ENCODE assay signal across 8 mouse cellular contexts in the genomic region with DNA sequence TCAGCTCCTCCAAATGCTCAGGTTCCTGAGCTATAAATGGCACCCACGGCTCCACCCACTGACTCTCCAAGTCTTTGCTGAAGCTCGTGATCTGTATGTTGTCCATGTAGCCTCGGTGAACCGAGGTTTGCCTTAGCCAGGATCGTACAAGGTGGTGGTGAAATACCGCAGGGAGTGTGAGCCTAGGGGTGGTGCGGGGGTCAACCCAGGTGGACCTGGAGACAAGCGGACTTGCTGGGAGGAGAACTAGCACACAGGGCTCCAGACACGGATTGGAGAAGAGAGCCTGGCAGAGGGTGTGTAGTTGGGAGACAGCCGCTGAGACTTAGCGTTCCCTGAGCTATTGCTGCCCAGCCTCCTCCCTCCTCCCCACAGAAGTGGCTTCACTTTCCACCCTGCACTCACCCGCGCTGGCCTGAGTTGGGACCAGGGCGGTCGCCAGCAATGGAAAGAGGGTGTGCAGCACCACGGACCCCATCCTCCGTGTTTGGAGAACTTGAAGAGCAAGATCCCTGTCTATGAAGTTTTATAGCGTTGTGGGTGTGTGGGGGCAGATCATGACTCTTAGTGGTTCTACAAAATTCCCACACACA. TPM values are rescaled to one million over a fixed set of nuclear protein-coding genes. Genes with fewer than 3 reads are reported as not detected.
DNase-seq lines count a peak whose midpoint lies in the region; ATAC-seq lines count a peak whose summit lies in the region.
"Had no signal": no experiment of that assay in that cellular context is flagged by ENCODE, and none has a peak within 500 bp of the region (broad histone marks: within the 10 kb centered on the region; RNA-seq: fewer than 3 reads in every experiment).

A gene (minus strand): TSS at position 17 of the 593 bp plus-strand sequence.

- no peaks in the 10 kb centered on the region for H3K9me3 ChIP-seq in liver, embryonic 11.5 days (ENCODE audit: control insufficient read depth, low read length)
- no peaks in the 10 kb centered on the region for H3K9me3 ChIP-seq in embryonic facial prominence, embryonic 15.5 days (replicated peaks)
- H3K9me3 ChIP-seq in midbrain, embryonic 13.5 days = no peaks in the 10 kb centered on the region

- H3K4me2 ChIP-seq in liver, embryonic 11.5 days = peak within 1 kb of the TSS; percentile 49
- H3K4me2 ChIP-seq in embryonic facial prominence, embryonic 15.5 days (replicated peaks) = peak within 1 kb of the TSS; percentile 37
- 0 out of 2 replicates have a peak within 1 kb of the TSS, but pooled peaks have one; percentile 11 for H3K4me2 ChIP-seq in midbrain, embryonic 13.5 days (replicated peaks)

- H3K27me3 ChIP-seq in liver, embryonic 11.5 days (replicated peaks; ENCODE audit: control insufficient read depth, insufficient read depth, low read length) = peaks cover 10% of the 10 kb centered on the region; the same call in 1 of the 2 replicates
- H3K27me3 ChIP-seq in embryonic facial prominence, embryonic 15.5 days = no peaks in the 10 kb centered on the region
- H3K27me3 ChIP-seq in midbrain, embryonic 13.5 days = peaks cover 16% of the 10 kb centered on the region; the same call in 1 of the 2 replicates

- WGBS in liver, embryonic 11.5 days = 8% methylated on average over 18 of the region's 18 CpGs
- 10% methylated on average over 18 of the region's 18 CpGs for WGBS in embryonic facial prominence, embryonic 15.5 days
- 17% methylated on average over 18 of the region's 18 CpGs for WGBS in midbrain, embryonic 13.5 days

- H3K4me3 ChIP-seq in liver, embryonic 11.5 days (ENCODE audit: low read depth, low read length) = no peak within 1 kb of the TSS
- H3K4me3 ChIP-seq in embryonic facial prominence, embryonic 15.5 days (replicated peaks) = peak within 1 kb of the TSS; percentile 13
- H3K4me3 ChIP-seq in midbrain, embryonic 13.5 days (replicated peaks) = no peak within 1 kb of the TSS

- H3K27ac ChIP-seq in liver, embryonic 11.5 days (ENCODE audit: low read depth, low read length) = no peak within 1 kb of the TSS
- H3K27ac ChIP-seq in embryonic facial prominence, embryonic 15.5 days (replicated peaks) = no peak within 1 kb of the TSS
- no peak within 1 kb of the TSS for H3K27ac ChIP-seq in midbrain, embryonic 13.5 days
- H3K27ac ChIP-seq: macrophage had no signal

- DNase-seq in liver, embryonic 11.5 days (ENCODE audit: low spot score) = no peak
- no peak for DNase-seq in liver
- DNase-seq in thymus, postnatal 14 days = no peak
- DNase-seq in B cell, adult 2 months = no peak

- H3K36me3 ChIP-seq in liver, embryonic 11.5 days (ENCODE audit: control insufficient read depth, insufficient read depth, low read length) = no peaks in the 10 kb centered on the region
- no peaks in the 10 kb centered on the region for H3K36me3 ChIP-seq in embryonic facial prominence, embryonic 15.5 days
- no peaks in the 10 kb centered on the region for H3K36me3 ChIP-seq in midbrain, embryonic 13.5 days

- ATAC-seq in liver, embryonic 11.5 days (replicated peaks; ENCODE audit: low FRiP score) = no peak
- no peak for ATAC-seq in embryonic facial prominence, embryonic 15.5 days (ENCODE audit: insufficient number of reproducible peaks, low FRiP score, low TSS enrichment, low read depth)
- peak; percentile 29 to 41; a peak in 1 of 4 replicates for ATAC-seq in hematopoietic stem cell, adult 5-6 weeks (replicated peaks in 1 of 2; ENCODE audit: insufficient read depth in 1 of 2, low FRiP score in 2 of 2, low TSS enrichment in 1 of 2, low read depth in 1 of 2, poor library complexity in 2 of 2, severe bottlenecking in 2 of 2)
- 0 out of 2 replicates have a peak, but pooled peaks have one; percentile 11 for ATAC-seq in midbrain, embryonic 13.5 days

- H3K4me1 ChIP-seq in liver, embryonic 11.5 days (replicated peaks; ENCODE audit: control insufficient read depth, insufficient read depth, low read length) = no peaks in the 10 kb centered on the region
- H3K4me1 ChIP-seq in embryonic facial prominence, embryonic 15.5 days = no peaks in the 10 kb centered on the region
- H3K4me1 ChIP-seq in midbrain, embryonic 13.5 days (replicated peaks) = peaks cover 13% of the 10 kb centered on the region; the same call in 1 of the 2 replicates

- no peak within 1 kb of the TSS for H3K9ac ChIP-seq in liver, embryonic 11.5 days (ENCODE audit: low read depth, low read length)
- H3K9ac ChIP-seq in embryonic facial prominence, embryonic 15.5 days = no peak within 1 kb of the TSS
- no peak within 1 kb of the TSS for H3K9ac ChIP-seq in midbrain, embryonic 13.5 days (replicated peaks)

RNA-seq across cellular contexts. Expression of the gene that starts here (rescaled TPM):
- polyA plus RNA-seq in liver, embryonic 11.5 days (2014; fragmentation: Nextera tagmentation; extraction: Ambion mirVana) = not detected in 2 replicates
- polyA plus RNA-seq in embryonic facial prominence, embryonic 15.5 days (2015; fragmentation: Nextera tagmentation; extraction: Ambion mirVana) = not detected in 2 replicates
- total RNA-seq in hematopoietic stem cell, adult 5-6 weeks (2017) = not detected in 2 replicates
- 0.43 and 0.57 TPM in 2 replicates for polyA plus RNA-seq in midbrain, embryonic 13.5 days (2015; fragmentation: Nextera tagmentation; extraction: Ambion mirVana)
- polyA plus RNA-seq: macrophage had no signal

Comparison
In these comparisons a context has a peak if more than half of its experiments do, and no peak if none do; other contexts are left out.
1. Peak in ATAC-seq in hematopoietic stem cell, adult 5-6 weeks; RNA of the gene not detected or under 1 TPM.
2. Peak in ATAC-seq and H3K4me2 ChIP-seq in midbrain, embryonic 13.5 days; RNA of the gene not detected or under 1 TPM.